Mouse (Mus musculus): ENCODE data around the gene Gm39115. TPM values are rescaled to one million over a fixed set of nuclear protein-coding genes. Genes with fewer than 3 reads are reported as not detected.
A peak's percentile ranks its signal among the peaks of the same experiment; 100 is the strongest.
"Not testable (repeated sequence)": the region's sequence is repeated elsewhere in the genome, so short reads cannot be mapped to it uniquely, and the experiment has no call there.

The Gm39115 gene
- polyA plus RNA-seq (2012; rRNA removed) = not detected in 2 replicates

GRCm38 (mm10) chr7:142135934-142136333 lies at the start of gene Gm39115:
TSS of gene Gm39115 (minus strand) at chr7:142136034.
- not testable (repeated sequence) for H3K36me3 ChIP-seq (ENCODE audit: control insufficient read depth, insufficient read depth, low read length); H3K4me3 ChIP-seq (ENCODE audit: insufficient read depth, low read depth, low read length); H3K27me3 ChIP-seq (replicated peaks; ENCODE audit: control insufficient read depth, insufficient read depth, low read length); H3K27ac ChIP-seq (ENCODE audit: insufficient read depth, low read depth, low read length); DNase-seq; H3K4me1 ChIP-seq (ENCODE audit: control insufficient read depth, insufficient read depth, low read length)
- 34% methylated on average over 2 of the region's 2 CpGs for WGBS

GRCm38 (mm10) chr7:142181021-142181420 lies 45.2 kb upstream of the Gm39115 start:
- no peak for DNase-seq
- H3K27ac ChIP-seq (ENCODE audit: insufficient read depth, low read depth, low read length) = no peak overlapping the region
- TF ChIP-seq POLR2A (IDR thresholded peaks at IDR 0.05; ENCODE audit: low read depth, low read length) = no peak
- TF ChIP-seq CTCF (conservative IDR thresholded peaks at IDR 0.05; ENCODE audit: insufficient read depth, insufficient read length, low read depth, low read length) = no peak
- no peaks in the 10 kb centered on the region for H3K36me3 ChIP-seq (ENCODE audit: control insufficient read depth, insufficient read depth, low read length)
- H3K4me1 ChIP-seq (ENCODE audit: control insufficient read depth, insufficient read depth, low read length) = no peaks in the 10 kb centered on the region
- WGBS = 55% methylated on average over 1 of the region's 1 CpGs
- no peak overlapping the region for H3K4me3 ChIP-seq (ENCODE audit: insufficient read depth, low read depth, low read length)
- no peaks in the 10 kb centered on the region for H3K27me3 ChIP-seq (replicated peaks; ENCODE audit: control insufficient read depth, insufficient read depth, low read length)

- H3K27me3 ChIP-seq (replicated peaks; ENCODE audit: control insufficient read depth, insufficient read depth, low read length) = no peaks in the 10 kb centered on the region
- H3K4me1 ChIP-seq (ENCODE audit: control insufficient read depth, insufficient read depth, low read length) = no peaks in the 10 kb centered on the region
- H3K27ac ChIP-seq (ENCODE audit: insufficient read depth, low read depth, low read length) = no peak overlapping the region
- no peaks in the 10 kb centered on the region for H3K36me3 ChIP-seq (ENCODE audit: control insufficient read depth, insufficient read depth, low read length)
- TF ChIP-seq CTCF (conservative IDR thresholded peaks at IDR 0.05; ENCODE audit: insufficient read depth, insufficient read length, low read depth, low read length) (no peak), POLR2A (IDR thresholded peaks at IDR 0.05; ENCODE audit: low read depth, low read length) (no peak)
- WGBS = 90% methylated on average over 1 of the region's 1 CpGs
- DNase-seq = no peak
- H3K4me3 ChIP-seq (ENCODE audit: insufficient read depth, low read depth, low read length) = no peak overlapping the region
These were observed 42.9 kb upstream of the Gm39115 start for GRCm38 (mm10) chr7:142178685-142179084.

GRCm38 (mm10) chr7:142175905-142176304 lies 40.1 kb upstream of the Gm39115 start, which contains the start of gene Krtap5-2:
TSS of gene Krtap5-2 (minus strand) at chr7:142176005.
- H3K36me3 ChIP-seq (ENCODE audit: control insufficient read depth, insufficient read depth, low read length); DNase-seq; H3K4me1 ChIP-seq (ENCODE audit: control insufficient read depth, insufficient read depth, low read length); H3K4me3 ChIP-seq (ENCODE audit: insufficient read depth, low read depth, low read length); H3K27ac ChIP-seq (ENCODE audit: insufficient read depth, low read depth, low read length); H3K27me3 ChIP-seq (replicated peaks; ENCODE audit: control insufficient read depth, insufficient read depth, low read length): not testable (repeated sequence)

GRCm38 (mm10) chr7:142169836-142170235 lies 34.0 kb upstream of the Gm39115 start:
- Histone ChIP-seq H3K27ac (ENCODE audit: insufficient read depth, low read depth, low read length) (no peak overlapping the region), H3K27me3 (replicated peaks; ENCODE audit: control insufficient read depth, insufficient read depth, low read length) (no peaks in the 10 kb centered on the region), H3K4me1 (ENCODE audit: control insufficient read depth, insufficient read depth, low read length) (no peaks in the 10 kb centered on the region), H3K4me3 (ENCODE audit: insufficient read depth, low read depth, low read length) (no peak overlapping the region), H3K36me3 (ENCODE audit: control insufficient read depth, insufficient read depth, low read length) (no peaks in the 10 kb centered on the region)
- TF ChIP-seq CTCF (conservative IDR thresholded peaks at IDR 0.05; ENCODE audit: insufficient read depth, insufficient read length, low read depth, low read length) = 0 out of 2 replicates have a peak, but pooled peaks have one; percentile 6
- no peak for TF ChIP-seq POLR2A (IDR thresholded peaks at IDR 0.05; ENCODE audit: low read depth, low read length)
- no peak for DNase-seq
- WGBS = 53% methylated on average over 3 of the region's 3 CpGs

- DNase-seq; H3K4me3 ChIP-seq (ENCODE audit: insufficient read depth, low read depth, low read length): not testable (repeated sequence)
These were observed 29.8 kb upstream of the Gm39115 start, which contains the start of gene Gm4553 for GRCm38 (mm10) chr7:142165639-142166038. TSS of gene Gm4553 (minus strand) at chr7:142165739.

GRCm38 (mm10) chr7:142159366-142159765 lies 23.5 kb upstream of the Gm39115 start:
- no peak for DNase-seq
- no peaks in the 10 kb centered on the region for H3K27me3 ChIP-seq (replicated peaks; ENCODE audit: control insufficient read depth, insufficient read depth, low read length)
- TF ChIP-seq CTCF (conservative IDR thresholded peaks at IDR 0.05; ENCODE audit: insufficient read depth, insufficient read length, low read depth, low read length) (no peak), POLR2A (IDR thresholded peaks at IDR 0.05; ENCODE audit: low read depth, low read length) (no peak)
- no peaks in the 10 kb centered on the region for H3K4me1 ChIP-seq (ENCODE audit: control insufficient read depth, insufficient read depth, low read length)
- no peaks in the 10 kb centered on the region for H3K36me3 ChIP-seq (ENCODE audit: control insufficient read depth, insufficient read depth, low read length)
- WGBS = 91% methylated on average over 3 of the region's 3 CpGs
- no peak overlapping the region for H3K4me3 ChIP-seq (ENCODE audit: insufficient read depth, low read depth, low read length)
- no peak overlapping the region for H3K27ac ChIP-seq (ENCODE audit: insufficient read depth, low read depth, low read length)

More at GRCm38 (mm10) chr7:142165639-142166038, 29.8 kb upstream of the Gm39115 start, which contains the start of gene Gm4553:
- not testable (repeated sequence) for H3K4me1 ChIP-seq (ENCODE audit: control insufficient read depth, insufficient read depth, low read length); H3K27me3 ChIP-seq (replicated peaks; ENCODE audit: control insufficient read depth, insufficient read depth, low read length); H3K27ac ChIP-seq (ENCODE audit: insufficient read depth, low read depth, low read length); H3K36me3 ChIP-seq (ENCODE audit: control insufficient read depth, insufficient read depth, low read length)

- not testable (repeated sequence) for H3K36me3 ChIP-seq (ENCODE audit: control insufficient read depth, insufficient read depth, low read length); H3K27ac ChIP-seq (ENCODE audit: insufficient read depth, low read depth, low read length); DNase-seq; H3K4me1 ChIP-seq (ENCODE audit: control insufficient read depth, insufficient read depth, low read length); H3K27me3 ChIP-seq (replicated peaks; ENCODE audit: control insufficient read depth, insufficient read depth, low read length); H3K4me3 ChIP-seq (ENCODE audit: insufficient read depth, low read depth, low read length)
- 24% methylated on average over 2 of the region's 2 CpGs for WGBS
These were observed 21.2 kb upstream of the Gm39115 start, which contains the start of gene Gm29735 for GRCm38 (mm10) chr7:142157013-142157412. TSS of gene Gm29735 (minus strand) at chr7:142157113.

Data from kidney, adult 2 months (tissue).